Mouse (Mus musculus) heart, postnatal 14 days (tissue): ENCODE results near the gene Vegfa. TPM values are rescaled to one million over a fixed set of nuclear protein-coding genes. Genes with fewer than 3 reads are reported as not detected.

Experiments used
- DNase-seq, 2 experiments: peaks; one replicate each; pipeline ENCODE4 v3.0.0; 2021 to 2022
- intact Hi-C: fragments of 180-260 bp; cut with DNase I; formaldehyde crosslinking; loops from one replicate; pipeline ENCODE4 v1.15.1; 2025
- total RNA-seq, 2 experiments: library from RNA; stranded (reverse); gene quantifications; 2 replicates each; pipeline ENCODE4 v1.2.3; 2021

Gene Vegfa
- total RNA-seq, 2 experiments from 2014 or later = 275 TPM

GRCm38 (mm10) chr17:46029052-46029553 is 3.1 kb downstream of the Vegfa start:
- no peak for DNase-seq
- intact Hi-C loops = loop anchor here (5.0 kb wide), 1 partner anchor 142 kb away; no protein-coding TSS in a partner anchor

GRCm38 (mm10) chr17:46028210-46029051 is 3.7 kb downstream of the Vegfa start:
- intact Hi-C loops = loop anchor here (5.0 kb wide), 1 partner anchor 141 kb away; no protein-coding TSS in a partner anchor
- DNase-seq = peak in 1 of 2 experiments; percentile 41

- intact Hi-C loops = loop anchor here (5.0 kb wide), 1 partner anchor 140 kb away; no protein-coding TSS in a partner anchor
Measured at GRCm38 (mm10) chr17:46027066-46027917, 4.9 kb downstream of the Vegfa start.

GRCm38 (mm10) chr17:46025927-46026668 is 6.1 kb downstream of the Vegfa start:
- DNase-seq = peak in 1 of 2 experiments; percentile 31
- intact Hi-C loops = loop anchor here (5.0 kb wide), 1 partner anchor 139 kb away; no protein-coding TSS in a partner anchor

More at GRCm38 (mm10) chr17:46027066-46027917, 4.9 kb downstream of the Vegfa start:
- peak; percentile 79 to 83 for DNase-seq

- intact Hi-C loops = loop anchor here (5.0 kb wide), 1 partner anchor 138 kb away; no protein-coding TSS in a partner anchor
- no peak for DNase-seq
Measured at GRCm38 (mm10) chr17:46025207-46025606, 7.0 kb downstream of the Vegfa start.

- intact Hi-C loops = no loop called here
- DNase-seq = no peak
Measured at GRCm38 (mm10) chr17:46024192-46024591, 8.0 kb downstream of the Vegfa start.

GRCm38 (mm10) chr17:46023572-46023971 is 8.6 kb downstream of the Vegfa start:
- intact Hi-C loops = no loop called here
- DNase-seq = no peak

GRCm38 (mm10) chr17:46022934-46023333 is 9.2 kb downstream of the Vegfa start:
- intact Hi-C loops = no loop called here
- DNase-seq = peak in 1 of 2 experiments; percentile 32

- DNase-seq = no peak
- intact Hi-C loops = no loop called here
Measured at GRCm38 (mm10) chr17:46022427-46022826, 9.7 kb downstream of the Vegfa start.

- DNase-seq = no peak
- intact Hi-C loops = no loop called here
Measured at GRCm38 (mm10) chr17:46021760-46022159, 10.4 kb downstream of the Vegfa start.

GRCm38 (mm10) chr17:46021173-46021572 is 11.0 kb downstream of the Vegfa start:
- intact Hi-C loops = no loop called here
- no peak for DNase-seq

- DNase-seq = no peak
- intact Hi-C loops = no loop called here
Measured at GRCm38 (mm10) chr17:46020579-46020978, 11.6 kb downstream of the Vegfa start.

- DNase-seq = no peak
- intact Hi-C loops = no loop called here
Measured at GRCm38 (mm10) chr17:46018736-46019004, 13.5 kb downstream of the Vegfa start.

GRCm38 (mm10) chr17:46017946-46018735 is 14.0 kb downstream of the Vegfa start:
- no peak for DNase-seq
- intact Hi-C loops = no loop called here

GRCm38 (mm10) chr17:46016617-46017016 is 15.6 kb downstream of the Vegfa start:
- no peak for DNase-seq
- intact Hi-C loops = no loop called here

GRCm38 (mm10) chr17:46015967-46016366 is 16.2 kb downstream of the Vegfa start:
- DNase-seq = no peak
- intact Hi-C loops = no loop called here

- DNase-seq = no peak
- intact Hi-C loops = no loop called here
Measured at GRCm38 (mm10) chr17:46014935-46015334, 17.2 kb downstream of the Vegfa start.

- no peak for DNase-seq
- intact Hi-C loops = no loop called here
Measured at GRCm38 (mm10) chr17:46013549-46013948, 18.6 kb downstream of the Vegfa start.

GRCm38 (mm10) chr17:46012211-46012610 is 20.0 kb downstream of the Vegfa start:
- DNase-seq = no peak
- intact Hi-C loops = no loop called here
